Mouse (Mus musculus): ENCODE data around the gene Grm8. TPM values are rescaled to one million over a fixed set of nuclear protein-coding genes. Genes with fewer than 3 reads are reported as not detected.
"Not testable (repeated sequence)": the region's sequence is repeated elsewhere in the genome, so short reads cannot be mapped to it uniquely, and the experiment has no call there.

The Grm8 gene
- polyA plus RNA-seq, 1 experiment from 2014 or later, result 0.31 TPM

GRCm38 (mm10) chr6:27885786-27886185 lies 249.2 kb downstream of the Grm8 start:
- WGBS, result 56% methylated on average over 1 of the region's 1 CpGs
- no peaks in the 10 kb centered on the region for H3K36me3 ChIP-seq (ENCODE audit: control insufficient read depth, insufficient read depth, low read length)
- H3K27ac ChIP-seq (replicated peaks in 1 of 2; ENCODE audit: control insufficient read depth in 1 of 2, insufficient read depth in 1 of 2, low read depth in 2 of 2, low read length in 2 of 2), result no peak overlapping the region
- ATAC-seq (ENCODE audit: insufficient number of reproducible peaks, insufficient read depth, low FRiP score, low read depth), result no peak
- H3K9ac ChIP-seq (ENCODE audit: low read length), result no peak overlapping the region
- H3K9me3 ChIP-seq (ENCODE audit: control insufficient read depth, low read length), result no peaks in the 10 kb centered on the region
- no peak overlapping the region for H3K4me2 ChIP-seq (ENCODE audit: low read length)
- no peaks in the 10 kb centered on the region for H3K27me3 ChIP-seq (ENCODE audit: control insufficient read depth, insufficient read depth, low read length)
- no peak overlapping the region for H3K4me3 ChIP-seq (ENCODE audit: control insufficient read depth in 1 of 2, insufficient read depth in 1 of 2, low read depth in 1 of 2, low read length in 2 of 2)
- H3K4me1 ChIP-seq (ENCODE audit: control insufficient read depth in 2 of 2, insufficient read depth in 2 of 2, low read length in 2 of 2), result no peaks in the 10 kb centered on the region

GRCm38 (mm10) chr6:27849644-27850043 lies 285.3 kb downstream of the Grm8 start:
- Histone ChIP-seq H3K9me3 (ENCODE audit: control insufficient read depth, low read length) (no peaks in the 10 kb centered on the region), H3K4me3 (ENCODE audit: control insufficient read depth in 1 of 2, insufficient read depth in 1 of 2, low read depth in 1 of 2, low read length in 2 of 2) (no peak overlapping the region), H3K27me3 (ENCODE audit: control insufficient read depth, insufficient read depth, low read length) (no peaks in the 10 kb centered on the region), H3K4me1 (ENCODE audit: control insufficient read depth in 2 of 2, insufficient read depth in 2 of 2, low read length in 2 of 2) (no peaks in the 10 kb centered on the region), H3K4me2 (ENCODE audit: low read length) (no peak overlapping the region), H3K36me3 (ENCODE audit: control insufficient read depth, insufficient read depth, low read length) (no peaks in the 10 kb centered on the region), H3K27ac (replicated peaks in 1 of 2; ENCODE audit: control insufficient read depth in 1 of 2, insufficient read depth in 1 of 2, low read depth in 2 of 2, low read length in 2 of 2) (no peak overlapping the region), H3K9ac (ENCODE audit: low read length) (no peak overlapping the region)
- WGBS, result 46% methylated on average over 1 of the region's 1 CpGs
- no peak for ATAC-seq (ENCODE audit: insufficient number of reproducible peaks, insufficient read depth, low FRiP score, low read depth)

- Histone ChIP-seq H3K27me3 (ENCODE audit: control insufficient read depth, insufficient read depth, low read length) (no peaks in the 10 kb centered on the region), H3K36me3 (ENCODE audit: control insufficient read depth, insufficient read depth, low read length) (no peaks in the 10 kb centered on the region), H3K9me3 (ENCODE audit: control insufficient read depth, low read length) (no peaks in the 10 kb centered on the region), H3K4me3 (ENCODE audit: control insufficient read depth in 1 of 2, insufficient read depth in 1 of 2, low read depth in 1 of 2, low read length in 2 of 2) (no peak overlapping the region), H3K4me1 (ENCODE audit: control insufficient read depth in 2 of 2, insufficient read depth in 2 of 2, low read length in 2 of 2) (no peaks in the 10 kb centered on the region), H3K9ac (ENCODE audit: low read length) (no peak overlapping the region), H3K4me2 (ENCODE audit: low read length) (no peak overlapping the region), H3K27ac (replicated peaks in 1 of 2; ENCODE audit: control insufficient read depth in 1 of 2, insufficient read depth in 1 of 2, low read depth in 2 of 2, low read length in 2 of 2) (no peak overlapping the region)
- 89% methylated on average over 1 of the region's 1 CpGs for WGBS
- ATAC-seq (ENCODE audit: insufficient number of reproducible peaks, insufficient read depth, low FRiP score, low read depth), result no peak
These were observed 298.8 kb downstream of the Grm8 start for GRCm38 (mm10) chr6:27836159-27836558.

DNA sequence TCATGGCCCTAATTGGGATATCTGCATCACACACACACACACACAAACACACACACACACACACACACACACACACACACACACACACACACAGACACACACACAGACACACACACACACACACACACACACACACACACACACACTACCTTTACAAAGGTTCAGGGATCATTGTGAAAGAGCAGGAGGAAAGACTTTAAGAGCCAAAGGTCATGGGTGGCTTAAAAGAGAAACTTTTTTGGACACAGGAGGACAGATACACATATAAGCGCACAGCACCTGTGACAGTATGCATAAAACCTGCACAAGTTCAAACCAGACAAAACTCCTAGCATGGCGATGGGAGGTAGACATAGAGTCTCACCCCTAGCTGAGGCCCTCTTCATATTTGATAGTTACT lies 315.2 kb downstream of the Grm8 start:
- H3K27ac ChIP-seq (replicated peaks in 1 of 2; ENCODE audit: control insufficient read depth in 1 of 2, insufficient read depth in 1 of 2, low read depth in 2 of 2, low read length in 2 of 2); H3K9me3 ChIP-seq (ENCODE audit: control insufficient read depth, low read length); H3K4me2 ChIP-seq (ENCODE audit: low read length); H3K27me3 ChIP-seq (ENCODE audit: control insufficient read depth, insufficient read depth, low read length); ATAC-seq (ENCODE audit: insufficient number of reproducible peaks, insufficient read depth, low FRiP score, low read depth); H3K36me3 ChIP-seq (ENCODE audit: control insufficient read depth, insufficient read depth, low read length); H3K4me3 ChIP-seq (ENCODE audit: control insufficient read depth in 1 of 2, insufficient read depth in 1 of 2, low read depth in 1 of 2, low read length in 2 of 2); H3K9ac ChIP-seq (ENCODE audit: low read length); H3K4me1 ChIP-seq (ENCODE audit: control insufficient read depth in 2 of 2, insufficient read depth in 2 of 2, low read length in 2 of 2): not testable (repeated sequence)
- WGBS, result 84% methylated on average over 2 of the region's 2 CpGs

GRCm38 (mm10) chr6:27812789-27813188 lies 322.2 kb downstream of the Grm8 start:
- WGBS, result 75% methylated on average over 5 of the region's 5 CpGs
- ATAC-seq (ENCODE audit: insufficient number of reproducible peaks, insufficient read depth, low FRiP score, low read depth), result no peak

DNA sequence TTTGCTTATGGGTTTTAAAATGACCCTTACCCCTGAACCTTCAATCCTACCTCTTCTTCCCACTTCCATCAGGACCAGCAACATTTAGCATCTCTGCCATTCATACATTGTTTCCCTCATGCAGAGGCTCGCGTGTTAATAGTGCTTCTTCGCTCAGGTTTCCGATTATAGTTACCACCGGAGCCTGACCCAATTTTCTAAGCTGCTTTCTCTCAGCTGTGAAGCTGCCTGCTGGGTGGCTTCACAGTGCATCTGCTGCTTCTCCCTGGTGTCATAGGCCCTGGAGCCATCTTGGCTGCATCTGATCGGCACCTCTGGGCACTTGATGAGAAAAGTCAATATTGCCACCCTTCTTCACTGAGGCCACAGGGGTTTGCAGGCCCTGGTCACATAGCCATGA lies 325.0 kb downstream of the Grm8 start:
- Histone ChIP-seq H3K4me1 (ENCODE audit: control insufficient read depth in 2 of 2, insufficient read depth in 2 of 2, low read length in 2 of 2) (no peaks in the 10 kb centered on the region), H3K9me3 (ENCODE audit: control insufficient read depth, low read length) (no peaks in the 10 kb centered on the region), H3K27ac (replicated peaks in 1 of 2; ENCODE audit: control insufficient read depth in 1 of 2, insufficient read depth in 1 of 2, low read depth in 2 of 2, low read length in 2 of 2) (no peak overlapping the region), H3K36me3 (ENCODE audit: control insufficient read depth, insufficient read depth, low read length) (no peaks in the 10 kb centered on the region), H3K4me3 (ENCODE audit: control insufficient read depth in 1 of 2, insufficient read depth in 1 of 2, low read depth in 1 of 2, low read length in 2 of 2) (no peak overlapping the region), H3K9ac (ENCODE audit: low read length) (no peak overlapping the region), H3K4me2 (ENCODE audit: low read length) (no peak overlapping the region), H3K27me3 (ENCODE audit: control insufficient read depth, insufficient read depth, low read length) (no peaks in the 10 kb centered on the region)
- no peak for ATAC-seq (ENCODE audit: insufficient number of reproducible peaks, insufficient read depth, low FRiP score, low read depth)
- WGBS, result 78% methylated on average over 6 of the region's 6 CpGs

More at GRCm38 (mm10) chr6:27812789-27813188, 322.2 kb downstream of the Grm8 start:
- no peaks in the 10 kb centered on the region for H3K4me1 ChIP-seq (ENCODE audit: control insufficient read depth in 2 of 2, insufficient read depth in 2 of 2, low read length in 2 of 2)
- H3K27ac ChIP-seq (replicated peaks in 1 of 2; ENCODE audit: control insufficient read depth in 1 of 2, insufficient read depth in 1 of 2, low read depth in 2 of 2, low read length in 2 of 2), result no peak overlapping the region
- H3K4me2 ChIP-seq (ENCODE audit: low read length), result no peak overlapping the region
- no peak overlapping the region for H3K9ac ChIP-seq (ENCODE audit: low read length)
- no peaks in the 10 kb centered on the region for H3K27me3 ChIP-seq (ENCODE audit: control insufficient read depth, insufficient read depth, low read length)
- H3K4me3 ChIP-seq (ENCODE audit: control insufficient read depth in 1 of 2, insufficient read depth in 1 of 2, low read depth in 1 of 2, low read length in 2 of 2), result no peak overlapping the region
- H3K9me3 ChIP-seq (ENCODE audit: control insufficient read depth, low read length), result no peaks in the 10 kb centered on the region
- H3K36me3 ChIP-seq (ENCODE audit: control insufficient read depth, insufficient read depth, low read length), result no peaks in the 10 kb centered on the region

DNA sequence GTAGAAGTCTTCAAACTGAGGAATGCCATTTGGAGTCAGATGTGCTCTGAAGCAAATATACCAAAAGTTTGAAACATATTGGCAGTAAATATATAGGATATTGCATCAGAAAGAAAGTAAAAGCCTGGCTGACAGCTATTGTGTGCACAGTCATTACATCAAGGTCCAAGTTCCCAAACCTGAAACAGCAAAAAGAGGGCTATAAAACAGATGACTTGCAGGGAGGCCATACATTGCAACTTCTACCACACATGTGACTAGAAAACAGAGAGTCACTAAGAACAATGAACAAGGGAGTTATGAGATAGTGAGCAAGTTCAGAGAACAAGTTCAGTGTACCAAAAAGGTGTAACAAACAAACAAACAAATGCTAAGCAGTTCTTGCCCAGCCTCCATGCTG lies 328.2 kb downstream of the Grm8 start:
- H3K4me3 ChIP-seq (ENCODE audit: control insufficient read depth in 1 of 2, insufficient read depth in 1 of 2, low read depth in 1 of 2, low read length in 2 of 2), result no peak overlapping the region
- H3K9me3 ChIP-seq (ENCODE audit: control insufficient read depth, low read length), result no peaks in the 10 kb centered on the region
- H3K9ac ChIP-seq (ENCODE audit: low read length), result no peak overlapping the region
- ATAC-seq (ENCODE audit: insufficient number of reproducible peaks, insufficient read depth, low FRiP score, low read depth), result no peak
- H3K4me2 ChIP-seq (ENCODE audit: low read length), result no peak overlapping the region
- H3K27ac ChIP-seq (replicated peaks in 1 of 2; ENCODE audit: control insufficient read depth in 1 of 2, insufficient read depth in 1 of 2, low read depth in 2 of 2, low read length in 2 of 2), result no peak overlapping the region
- H3K27me3 ChIP-seq (ENCODE audit: control insufficient read depth, insufficient read depth, low read length), result no peaks in the 10 kb centered on the region
- H3K36me3 ChIP-seq (ENCODE audit: control insufficient read depth, insufficient read depth, low read length), result no peaks in the 10 kb centered on the region
- no peaks in the 10 kb centered on the region for H3K4me1 ChIP-seq (ENCODE audit: control insufficient read depth in 2 of 2, insufficient read depth in 2 of 2, low read length in 2 of 2)

- no peak overlapping the region for H3K9ac ChIP-seq (ENCODE audit: low read length)
- no peaks in the 10 kb centered on the region for H3K36me3 ChIP-seq (ENCODE audit: control insufficient read depth, insufficient read depth, low read length)
- H3K27me3 ChIP-seq (ENCODE audit: control insufficient read depth, insufficient read depth, low read length), result no peaks in the 10 kb centered on the region
- H3K4me2 ChIP-seq (ENCODE audit: low read length), result no peak overlapping the region
- no peak overlapping the region for H3K27ac ChIP-seq (replicated peaks in 1 of 2; ENCODE audit: control insufficient read depth in 1 of 2, insufficient read depth in 1 of 2, low read depth in 2 of 2, low read length in 2 of 2)
- no peak for ATAC-seq (ENCODE audit: insufficient number of reproducible peaks, insufficient read depth, low FRiP score, low read depth)
- no peak overlapping the region for H3K4me3 ChIP-seq (ENCODE audit: control insufficient read depth in 1 of 2, insufficient read depth in 1 of 2, low read depth in 1 of 2, low read length in 2 of 2)
- H3K9me3 ChIP-seq (ENCODE audit: control insufficient read depth, low read length), result no peaks in the 10 kb centered on the region
- WGBS, result 74% methylated on average over 6 of the region's 6 CpGs
- no peaks in the 10 kb centered on the region for H3K4me1 ChIP-seq (ENCODE audit: control insufficient read depth in 2 of 2, insufficient read depth in 2 of 2, low read length in 2 of 2)
These were observed 334.0 kb downstream of the Grm8 start for GRCm38 (mm10) chr6:27800881-27801572.

All from heart, embryonic 14.5 days (tissue).